Mouse (Mus musculus): ENCODE results near the gene Adgrg2.

DNA sequence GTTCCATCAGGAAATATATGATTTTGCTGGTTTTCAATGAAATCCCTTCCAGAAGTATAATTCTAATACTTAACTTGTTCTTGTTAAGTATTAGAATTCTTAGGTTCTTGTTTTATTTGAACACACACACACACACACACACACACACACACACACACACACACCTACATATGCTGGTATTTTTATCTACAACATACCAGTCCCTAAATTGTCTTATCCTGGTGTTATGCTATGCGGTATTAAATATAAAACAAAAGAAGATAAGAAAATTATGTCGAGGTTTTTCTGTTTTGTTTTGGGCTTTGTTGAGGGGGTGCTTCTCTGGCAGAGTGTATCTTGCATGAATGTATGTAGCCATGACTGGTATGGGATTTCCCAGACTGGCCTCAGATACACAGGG is 99.3 kb downstream of the Adgrg2 start:
- TF ChIP-seq GATA1 (IDR thresholded peaks at IDR 0.05; ENCODE audit: low read length) (no peak), TAL1 (IDR thresholded peaks at IDR 0.05; ENCODE audit: low read length) (no peak)
